Mouse (Mus musculus) megakaryocyte, embryonic 14.5 days (primary cell): ENCODE results near the gene 4921536K21Rik. TPM values are rescaled to one million over a fixed set of nuclear protein-coding genes. Genes with fewer than 3 reads are reported as not detected.

Source experiments
- H3K27me3 ChIP-seq: replicated peaks from 2 replicates; pipeline ENCODE3; 2012; ENCODE audit warnings: inconsistent platforms
- H3K36me3 ChIP-seq: replicated peaks from 2 replicates; pipeline ENCODE3; 2012; ENCODE audit warnings: low read length, inconsistent platforms, mixed read lengths
- H3K4me1 ChIP-seq: 2 replicates; pipeline ENCODE4 v1.6.1; 2012; ENCODE audit warnings: inconsistent platforms
- H3K4me3 ChIP-seq: replicated peaks from 2 replicates; pipeline ENCODE3; 2012; ENCODE audit warnings: moderate library complexity, mild to moderate bottlenecking, inconsistent platforms
- H3K9me3 ChIP-seq: 2 replicates; pipeline ENCODE4 v1.6.1; 2012; ENCODE audit warnings: inconsistent platforms
- FLI1 ChIP-seq: IDR thresholded peaks from 2 replicates; pipeline ENCODE4 v1.6.1; 2012; ENCODE audit warnings: low read length, inconsistent platforms, mixed read lengths
- GATA1 ChIP-seq: IDR thresholded peaks from 3 replicates; pipeline ENCODE4 v1.6.1; 2012; ENCODE audit warnings: mixed read lengths, low read length, inconsistent platforms, borderline replicate concordance
- polyA plus RNA-seq: library from polyadenylated mRNA; stranded (reverse); fragments of >175 nt; gene quantifications from 2 replicates; pipeline ENCODE4 v1.2.3, GENCODE M21; 2012; ENCODE audit warnings: low replicate concordance; ENCODE audit not compliant: insufficient read depth

The 4921536K21Rik gene
- polyA plus RNA-seq, 1 experiment, result 0.15 TPM

DNA sequence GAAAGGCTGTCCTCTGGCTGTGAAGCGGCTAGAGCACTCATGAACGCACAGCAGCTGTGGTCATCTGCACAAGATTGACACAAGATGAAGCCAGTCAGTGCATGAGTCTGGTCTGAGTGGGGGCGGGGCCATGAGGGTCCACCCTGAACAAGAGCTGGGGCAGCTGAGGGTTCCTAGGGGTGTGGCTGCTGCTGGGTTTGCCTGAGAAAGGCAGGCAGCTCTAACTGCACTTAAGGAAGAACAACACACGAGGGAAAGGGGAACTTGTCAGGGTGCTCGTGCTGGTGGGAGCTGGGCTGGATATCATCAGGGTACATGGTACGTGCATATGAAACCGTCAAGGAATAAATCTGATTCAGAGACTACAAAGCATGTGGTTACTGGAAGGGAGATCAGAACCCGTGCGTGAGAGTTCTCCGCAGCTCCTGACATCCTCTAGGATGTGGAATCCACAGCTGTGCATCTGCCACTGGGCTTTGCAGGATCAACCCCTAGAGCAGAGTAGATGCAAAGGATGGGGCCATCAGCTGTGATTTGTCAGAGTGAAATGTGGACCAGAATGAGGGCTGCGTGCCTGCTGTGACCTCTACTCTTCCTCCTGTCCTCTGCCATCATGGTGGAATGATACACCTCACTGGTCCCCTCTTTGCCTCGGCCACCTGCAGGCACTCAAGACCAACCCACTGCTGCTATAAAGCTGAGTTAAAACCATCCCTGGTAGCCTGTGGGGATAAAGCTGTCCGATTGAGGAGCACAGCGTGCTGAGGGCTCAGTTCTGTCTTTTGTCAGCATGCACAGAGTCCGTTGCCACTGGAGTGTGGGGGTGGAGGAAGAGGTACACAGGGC, 45.2 kb downstream of the 4921536K21Rik start:
- TF ChIP-seq FLI1, result no peak
- no peak for TF ChIP-seq GATA1
- Histone ChIP-seq H3K9me3 (peaks cover 9% of the 10 kb centered on the region), H3K4me3 (peak overlapping the region; percentile 40), H3K27me3 (peaks cover 35% of the 10 kb centered on the region), H3K4me1 (peaks cover 5% of the 10 kb centered on the region), H3K36me3 (no peaks in the 10 kb centered on the region)

DNA sequence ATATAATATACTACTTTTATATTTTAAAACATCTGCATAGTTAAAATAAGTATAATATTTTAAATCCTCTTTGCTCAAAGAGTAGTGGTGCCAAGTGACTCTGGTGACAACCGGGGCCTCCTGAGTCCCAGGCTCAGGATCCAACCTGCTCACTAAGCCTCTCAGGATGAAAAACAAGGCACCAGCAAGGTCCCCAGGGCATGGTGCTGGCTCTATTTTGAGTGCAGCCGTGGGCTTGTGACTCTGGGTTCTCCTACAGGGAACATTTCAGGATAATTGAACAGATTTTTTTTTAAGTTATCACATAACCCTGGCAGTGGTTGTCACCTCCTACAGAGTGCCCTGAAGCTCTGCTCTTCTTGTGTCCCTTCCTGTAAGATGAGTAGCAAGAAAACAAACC, 48.5 kb downstream of the 4921536K21Rik start:
- Histone ChIP-seq H3K36me3 (no peaks in the 10 kb centered on the region), H3K4me1 (peaks cover 5% of the 10 kb centered on the region), H3K27me3 (peaks cover 41% of the 10 kb centered on the region), H3K9me3 (peaks cover 5% of the 10 kb centered on the region), H3K4me3 (no peak overlapping the region)
- TF ChIP-seq GATA1 (no peak), FLI1 (no peak)

DNA sequence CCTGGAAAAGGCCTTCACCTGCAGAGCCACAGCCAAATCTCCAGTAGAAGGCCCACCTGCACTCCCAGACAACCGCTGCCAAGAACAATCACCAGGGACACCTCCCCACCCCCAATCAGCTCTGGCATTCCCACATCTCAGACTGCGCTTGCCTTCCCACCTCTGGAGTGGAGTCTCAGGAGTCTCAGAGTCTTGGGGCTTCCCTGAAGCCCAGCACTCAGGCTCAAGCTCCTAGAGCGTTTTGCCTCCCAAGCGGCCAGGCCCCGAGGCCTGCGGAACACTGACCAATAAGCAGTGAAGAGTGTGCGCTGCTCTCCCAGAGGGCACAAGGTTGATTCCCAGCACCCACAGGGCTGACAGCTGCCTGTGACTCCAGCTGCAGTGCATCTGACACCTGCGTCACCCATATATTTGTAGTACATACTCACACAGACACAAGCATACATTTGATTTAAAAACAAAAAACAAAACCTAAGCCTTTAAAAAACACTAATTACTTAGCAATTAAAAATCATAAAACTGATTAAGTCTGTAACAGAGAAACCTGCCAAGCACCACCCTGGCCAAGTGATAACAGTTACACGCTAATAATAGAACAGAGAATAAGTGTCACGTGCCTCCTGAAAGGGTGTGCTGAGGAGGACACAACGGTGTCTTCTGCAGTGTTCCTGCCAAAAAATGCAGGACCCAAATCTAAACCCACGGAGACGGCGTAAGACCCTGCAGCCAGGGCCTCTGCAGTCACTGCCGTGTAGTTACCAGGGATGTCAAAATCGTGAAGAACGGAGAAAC, 50.8 kb downstream of the 4921536K21Rik start:
- peaks cover 32% of the 10 kb centered on the region for H3K27me3 ChIP-seq
- H3K36me3 ChIP-seq, result no peaks in the 10 kb centered on the region
- H3K4me1 ChIP-seq, result peaks cover 5% of the 10 kb centered on the region
- H3K9me3 ChIP-seq, result peaks cover 10% of the 10 kb centered on the region
- H3K4me3 ChIP-seq, result no peak overlapping the region
- TF ChIP-seq FLI1 (no peak), GATA1 (no peak)

Other genes with a start within 250 kb of the 4921536K21Rik start
- 0.38 and 1.6 TPM in 2 replicates for gene Morc2a, start 245.9 kb downstream of the 4921536K21Rik start, polyA plus RNA-seq
- gene Osbp2, start 31.2 kb downstream of the 4921536K21Rik start, polyA plus RNA-seq, result 0.31 and 1.4 TPM in 2 replicates
- 0.70 TPM in 1 of 2 replicates, not detected in the other for gene Dusp18, start 142 bp upstream of the 4921536K21Rik start, polyA plus RNA-seq
- gene Slc35e4, start 19.6 kb upstream of the 4921536K21Rik start, polyA plus RNA-seq, result 11.8 and 25.3 TPM in 2 replicates
- 2.7 and 9.7 TPM in 2 replicates for gene Tcn2, start 37.1 kb upstream of the 4921536K21Rik start, polyA plus RNA-seq
- 8.1 and 39.9 TPM in 2 replicates for gene Pes1, start 68.9 kb upstream of the 4921536K21Rik start, polyA plus RNA-seq
- gene 4930556J24Rik, start 81.7 kb upstream of the 4921536K21Rik start, polyA plus RNA-seq, result not detected in 2 replicates
- not detected in 2 replicates for gene Gal3st1, start 88.5 kb upstream of the 4921536K21Rik start, polyA plus RNA-seq
- gene Sec14l4, start 136.4 kb upstream of the 4921536K21Rik start, polyA plus RNA-seq, result not detected in 2 replicates
- gene Sec14l3, start 169.7 kb upstream of the 4921536K21Rik start, polyA plus RNA-seq, result not detected in 2 replicates
- gene Mtfp1, start 200.3 kb upstream of the 4921536K21Rik start, polyA plus RNA-seq, result 5.1 and 10.8 TPM in 2 replicates
- 12.4 and 22.6 TPM in 2 replicates for gene Sec14l2, start 228.3 kb upstream of the 4921536K21Rik start, polyA plus RNA-seq
- 9.1 and 9.7 TPM in 2 replicates for gene Rnf215, start 240.1 kb upstream of the 4921536K21Rik start, polyA plus RNA-seq